ENCODE assay signal across 8 mouse cellular contexts in the genomic region with DNA sequence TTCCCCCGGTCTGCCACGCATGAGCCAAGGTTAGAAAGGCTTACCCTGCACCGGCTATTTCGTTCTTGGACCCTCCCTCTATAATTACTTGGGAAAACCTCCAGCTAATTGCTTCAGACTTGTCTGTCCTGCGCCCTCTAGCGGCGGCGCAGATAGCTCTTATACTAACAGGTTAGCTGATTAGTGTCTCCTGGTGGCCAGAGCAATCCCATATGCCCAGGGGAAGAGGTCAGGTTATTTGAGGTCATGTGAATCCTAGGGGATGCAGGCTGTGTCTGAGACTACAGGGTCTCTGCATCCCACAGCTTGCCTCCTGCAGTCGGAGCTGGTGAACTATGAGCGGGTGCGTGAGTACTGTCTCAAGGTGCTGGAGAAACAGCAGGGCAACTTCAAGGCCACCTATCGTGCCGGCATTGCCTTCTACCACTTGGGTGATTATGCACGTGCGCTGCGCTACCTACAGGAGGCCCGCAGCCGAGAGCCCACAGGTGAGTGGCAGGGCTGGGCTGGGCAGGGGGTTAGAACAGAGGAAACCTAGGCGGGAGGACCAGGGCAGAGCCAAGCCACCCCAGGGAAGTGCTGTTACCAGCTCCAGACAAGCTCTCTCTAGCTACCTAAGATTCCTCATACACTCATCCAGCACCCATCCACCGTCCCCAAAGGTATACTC. TPM values are rescaled to one million over a fixed set of nuclear protein-coding genes. Genes with fewer than 3 reads are reported as not detected.
DNase-seq lines count a peak whose midpoint lies in the region; ATAC-seq and TF ChIP-seq lines count a peak whose summit lies in the region.
"Had no signal": no experiment of that assay in that cellular context is flagged by ENCODE, and none has a peak within 500 bp of the region (broad histone marks: within the 10 kb centered on the region; RNA-seq: fewer than 3 reads in every experiment).

No protein-coding gene starts in this region.

- H3K4me3 ChIP-seq in CH12.LX (replicated peaks in 1 of 3; ENCODE audit: low read depth in 2 of 3, low read length in 2 of 3, poor library complexity in 1 of 3) = no peak overlapping the region
- H3K4me3 ChIP-seq in embryonic facial prominence, embryonic 11.5 days (ENCODE audit: low read depth, low read length) = no peak overlapping the region
- H3K4me3 ChIP-seq in lung, postnatal 0 days (ENCODE audit: low read depth, low read length) = no peak overlapping the region
- H3K4me3 ChIP-seq: erythroblast, embryonic 14.5 days had no signal

- no peaks in the 10 kb centered on the region for H3K9me3 ChIP-seq in CH12.LX (replicated peaks; ENCODE audit: low read length)
- no peaks in the 10 kb centered on the region for H3K9me3 ChIP-seq in embryonic facial prominence, embryonic 11.5 days (replicated peaks; ENCODE audit: control insufficient read depth, low read length)
- no peaks in the 10 kb centered on the region for H3K9me3 ChIP-seq in lung, postnatal 0 days (ENCODE audit: low read length)

- H3K36me3 ChIP-seq in CH12.LX (replicated peaks in 1 of 2; ENCODE audit: control insufficient read depth in 1 of 2, insufficient read depth in 1 of 2, low read length in 1 of 2) = peaks cover 5 to 31% of the 10 kb centered on the region in 2 experiments
- H3K36me3 ChIP-seq in embryonic facial prominence, embryonic 11.5 days (replicated peaks; ENCODE audit: control insufficient read depth, insufficient read depth, low read depth, low read length) = no peaks in the 10 kb centered on the region
- no peaks in the 10 kb centered on the region for H3K36me3 ChIP-seq in lung, postnatal 0 days (ENCODE audit: insufficient read depth, low read length)

- peaks cover 0 to 10% of the 10 kb centered on the region in 2 experiments; a peak in 1 of 4 replicates for H3K4me1 ChIP-seq in CH12.LX (ENCODE audit: control insufficient read depth in 1 of 2, insufficient read depth in 2 of 2)
- H3K4me1 ChIP-seq in embryonic facial prominence, embryonic 11.5 days (ENCODE audit: control insufficient read depth, insufficient read depth, low read length) = peaks cover 4% of the 10 kb centered on the region
- no peaks in the 10 kb centered on the region for H3K4me1 ChIP-seq in lung, postnatal 0 days (ENCODE audit: insufficient read depth, low read depth, low read length)

- in situ Hi-C loops in CH12.LX (cut with MboI; ENCODE audit: low pct_ligation_motif_present, low pct_unique_long_range_greater_than_20kb, low sequenced_read_pairs) = no loop called here

- peaks cover 18% of the 10 kb centered on the region for H3K27me3 ChIP-seq in CH12.LX (replicated peaks)
- peaks cover 39% of the 10 kb centered on the region for H3K27me3 ChIP-seq in embryonic facial prominence, embryonic 11.5 days (ENCODE audit: control insufficient read depth, insufficient read depth, low read length)
- H3K27me3 ChIP-seq in lung, postnatal 0 days (replicated peaks; ENCODE audit: insufficient read depth, low read length) = peaks cover 28% of the 10 kb centered on the region

- no peaks in the 10 kb centered on the region for H3K79me2 ChIP-seq in CH12.LX (replicated peaks; ENCODE audit: control insufficient read depth, extremely low read depth, insufficient read depth, poor library complexity, severe bottlenecking)

- no peak for TF ChIP-seq RAD21 in CH12.LX (IDR thresholded peaks at IDR 0.05; ENCODE audit: low read depth, low read length)

- no peak overlapping the region for H3K9ac ChIP-seq in CH12.LX (ENCODE audit: insufficient read depth, low read depth)
- H3K9ac ChIP-seq in embryonic facial prominence, embryonic 11.5 days (replicated peaks; ENCODE audit: low read length) = no peak overlapping the region
- no peak overlapping the region for H3K9ac ChIP-seq in lung, postnatal 0 days (replicated peaks; ENCODE audit: low read depth)

- WGBS in embryonic facial prominence, embryonic 11.5 days = 60% methylated on average over 20 of the region's 20 CpGs
- WGBS in lung, postnatal 0 days = 58% methylated on average over 20 of the region's 20 CpGs

- TF ChIP-seq POLR2A in CH12.LX (IDR thresholded peaks at IDR 0.05; ENCODE audit: low read depth, low read length) = no peak

- ATAC-seq in embryonic facial prominence, embryonic 11.5 days (replicated peaks; ENCODE audit: insufficient number of reproducible peaks, low FRiP score, low TSS enrichment, low read depth) = no peak
- no peak for ATAC-seq in lung, postnatal 0 days

- dilution Hi-C loops in CH12.LX (cut with MboI; ENCODE audit: extremely low pct_ligation_motif_present, extremely low pct_unique_long_range_greater_than_20kb, low sequenced_read_pairs) = no loop called here

- DNase-seq in B cell, adult 2 months = peak; percentile 27 to 49
- DNase-seq in CH12.LX (ENCODE audit: extremely low read depth) = peak; percentile 31
- peak; percentile 31 for DNase-seq in embryonic facial prominence, embryonic 11.5 days (ENCODE audit: low spot score)
- DNase-seq in kidney, postnatal 4 days = peak; percentile 17 to 37
- no peak for DNase-seq in lung, postnatal 0 days (ENCODE audit: low spot score)
- peak; percentile 63 for DNase-seq in right cerebral cortex, postnatal 4 days
- no peak for DNase-seq in urinary bladder, postnatal 36 days (ENCODE audit: low spot score in 2 of 2)

- TF ChIP-seq CTCF in CH12.LX (conservative IDR thresholded peaks at IDR 0.05 in 1 of 2, IDR thresholded peaks at IDR 0.05 in 1 of 2; ENCODE audit: low read depth in 2 of 2, low read length in 2 of 2) = peak; percentile 71 to 78
- TF ChIP-seq CTCF in lung, postnatal 0 days (IDR thresholded peaks at IDR 0.05) = peak; percentile 55

- no peak overlapping the region for H3K27ac ChIP-seq in CH12.LX (ENCODE audit: insufficient read depth, low read depth)
- no peak overlapping the region for H3K27ac ChIP-seq in embryonic facial prominence, embryonic 11.5 days (replicated peaks; ENCODE audit: low read depth, low read length)
- no peak overlapping the region for H3K27ac ChIP-seq in lung, postnatal 0 days (ENCODE audit: low read length)

- H3K4me2 ChIP-seq in CH12.LX (ENCODE audit: insufficient read depth, low read depth, poor library complexity, severe bottlenecking) = no peak overlapping the region
- H3K4me2 ChIP-seq in embryonic facial prominence, embryonic 11.5 days (ENCODE audit: low read depth, low read length) = no peak overlapping the region
- H3K4me2 ChIP-seq in lung, postnatal 0 days (replicated peaks; ENCODE audit: low read depth, low read length) = no peak overlapping the region

- no peak for TF ChIP-seq EP300 in CH12.LX (IDR thresholded peaks at IDR 0.05; ENCODE audit: low read length)
- no peak for TF ChIP-seq EP300 in lung, postnatal 0 days (IDR thresholded peaks at IDR 0.05)

TF ChIP-seq in CH12.LX, 34 proteins besides CTCF, POLR2A, EP300 and RAD21:
- no peak for TF ChIP-seq ZNF384 (IDR thresholded peaks at IDR 0.05; ENCODE audit: low read depth, low read length)
- no peak for TF ChIP-seq SIN3A (IDR thresholded peaks at IDR 0.05; ENCODE audit: low read length)
- no peak for TF ChIP-seq IRF4 (IDR thresholded peaks at IDR 0.05; ENCODE audit: low read depth, low read length)
- TF ChIP-seq ZMIZ1 (IDR thresholded peaks at IDR 0.05; ENCODE audit: low read depth, low read length) = no peak
- TF ChIP-seq MAX (IDR thresholded peaks at IDR 0.05; ENCODE audit: low read length) = no peak
- TF ChIP-seq CHD2 (IDR thresholded peaks at IDR 0.05; ENCODE audit: low read length) = no peak
- no peak for TF ChIP-seq ZKSCAN1 (IDR thresholded peaks at IDR 0.05; ENCODE audit: borderline replicate concordance, low read depth, low read length)
- TF ChIP-seq PAX5 (IDR thresholded peaks at IDR 0.05; ENCODE audit: low read length) = no peak
- no peak for TF ChIP-seq MAZ (IDR thresholded peaks at IDR 0.05; ENCODE audit: low read depth, low read length)
- TF ChIP-seq POLR2AphosphoS2 (IDR thresholded peaks at IDR 0.05; ENCODE audit: low read depth, low read length) = no peak
- no peak for TF ChIP-seq HCFC1 (IDR thresholded peaks at IDR 0.05; ENCODE audit: low read depth, low read length)
- TF ChIP-seq E2F4 (IDR thresholded peaks at IDR 0.05; ENCODE audit: insufficient replicate concordance, low read depth, low read length) = no peak
TF ChIP-seq in CH12.LX: peak in this region for 0.

RNA-seq across cellular contexts. Expression of gene Ttc9b, which starts 1.0 kb away (rescaled TPM):
- total RNA-seq in CH12.LX (2012; rRNA removed) (0.08 TPM in 1 of 2 replicates, not detected in the other), CH12.LX (2014; rRNA removed) (not detected in 2 replicates)
- polyA plus RNA-seq in CH12.LX (2012; ENCODE audit: insufficient read length, low read depth) = not detected in 2 replicates
- polyA plus RNA-seq in embryonic facial prominence, embryonic 11.5 days (2014; fragmentation: Nextera tagmentation; extraction: Ambion mirVana) = 2.0 and 3.5 TPM in 2 replicates
- polyA plus RNA-seq in lung, postnatal 0 days (2015; fragmentation: Nextera tagmentation; extraction: Ambion mirVana) = 0.12 TPM in 1 of 2 replicates, not detected in the other
- polyA plus RNA-seq: erythroblast, embryonic 14.5 days had no signal

RNA-seq across cellular contexts. Expression of gene Map3k10, which starts 19.7 kb away (rescaled TPM):
- total RNA-seq in CH12.LX (2012; rRNA removed) = 15.0 and 16.7 TPM in 2 replicates
- total RNA-seq in CH12.LX (2014; rRNA removed) = 7.2 and 7.8 TPM in 2 replicates
- polyA plus RNA-seq in CH12.LX (2012; ENCODE audit: insufficient read length, low read depth) = 7.6 and 8.2 TPM in 2 replicates
- polyA plus RNA-seq in embryonic facial prominence, embryonic 11.5 days (2014; fragmentation: Nextera tagmentation; extraction: Ambion mirVana) = 5.7 and 6.9 TPM in 2 replicates
- 4.9 TPM in 2 replicates for polyA plus RNA-seq in lung, postnatal 0 days (2015; fragmentation: Nextera tagmentation; extraction: Ambion mirVana)

RNA-seq across cellular contexts. Expression of gene Zfp607b, which starts 34.4 kb away (rescaled TPM):
- total RNA-seq in CH12.LX (2012; rRNA removed) (0.76 and 1.2 TPM in 2 replicates), CH12.LX (2014; rRNA removed) (0.93 and 0.97 TPM in 2 replicates)
- polyA plus RNA-seq in CH12.LX (2012; ENCODE audit: insufficient read length, low read depth) = 0.90 and 1.0 TPM in 2 replicates
- 3.9 and 5.1 TPM in 2 replicates for polyA plus RNA-seq in embryonic facial prominence, embryonic 11.5 days (2014; fragmentation: Nextera tagmentation; extraction: Ambion mirVana)
- 2.2 and 2.8 TPM in 2 replicates for polyA plus RNA-seq in lung, postnatal 0 days (2015; fragmentation: Nextera tagmentation; extraction: Ambion mirVana)
- polyA plus RNA-seq: erythroblast, embryonic 14.5 days had no signal

Comparison
In these comparisons a context has a peak if more than half of its experiments do, and no peak if none do; other contexts are left out.
1. DNase-seq: peak in B cell, adult 2 months (2 of 2), CH12.LX (single experiment), embryonic facial prominence, embryonic 11.5 days (single experiment), kidney, postnatal 4 days (2 of 2) and right cerebral cortex, postnatal 4 days (single experiment); none in lung, postnatal 0 days (single experiment) and urinary bladder, postnatal 36 days (0 of 2).